Mouse (Mus musculus) heart, adult 2 months (tissue): Measurements from ENCODE around the gene Man1c1. TPM values are rescaled to one million over a fixed set of nuclear protein-coding genes. Genes with fewer than 3 reads are reported as not detected.

ENCODE experiments used
- DNase-seq, 2 experiments: peaks; one replicate each; pipeline ENCODE4 v3.0.0; 2021
- H3K27ac ChIP-seq: fragments of 200-600 bp; 2 replicates; pipeline ENCODE4 v1.8.1; 2022
- H3K27me3 ChIP-seq: fragments of 200-500 bp; 2 replicates; pipeline ENCODE4 v1.6.1; 2012; ENCODE audit warnings: mild to moderate bottlenecking, low read length, inconsistent platforms, mixed read lengths; ENCODE audit not compliant: control insufficient read depth, insufficient read depth
- H3K36me3 ChIP-seq: fragments of 200-500 bp; 2 replicates; pipeline ENCODE4 v1.6.1; 2012; ENCODE audit warnings: low read length, inconsistent platforms; ENCODE audit not compliant: control insufficient read depth, insufficient read depth
- H3K4me1 ChIP-seq: fragments of 200-500 bp; 2 replicates; pipeline ENCODE4 v1.6.1; 2011; ENCODE audit warnings: low read length; ENCODE audit not compliant: control insufficient read depth, insufficient read depth
- H3K4me3 ChIP-seq: fragments of 200-600 bp; 2 replicates; pipeline ENCODE4 v1.8.1; 2022
- H3K79me2 ChIP-seq: fragments of 200-500 bp; replicated peaks from 2 replicates; pipeline ENCODE4 v1.6.1; 2012; ENCODE audit warnings: mild to moderate bottlenecking, inconsistent platforms, low read length, moderate library complexity, mixed read lengths; ENCODE audit not compliant: control insufficient read depth, insufficient read depth
- H3K9ac ChIP-seq: fragments of 200-500 bp; 2 replicates; pipeline ENCODE4 v1.6.1; 2012; ENCODE audit warnings: low read depth, mild to moderate bottlenecking, control low read depth, inconsistent platforms, low read length, mixed read lengths
- CTCF ChIP-seq: fragments of 200-600 bp; IDR thresholded peaks from 2 replicates; pipeline ENCODE4 v1.8.1; 2022; ENCODE audit warnings: antibody characterized with exemption, mild to moderate bottlenecking, moderate library complexity
- EP300 ChIP-seq: fragments of 200-500 bp; IDR thresholded peaks from 2 replicates; pipeline ENCODE4 v1.6.1; 2011; ENCODE audit warnings: low read depth, low read length, control low read depth; ENCODE audit not compliant: insufficient read depth
- POLR2A ChIP-seq: fragments of 200-500 bp; IDR thresholded peaks from 2 replicates; pipeline ENCODE4 v1.6.1; 2011; ENCODE audit warnings: mild to moderate bottlenecking, low read depth, low read length, control low read depth; ENCODE audit not compliant: insufficient read depth
- WGBS: fragments of 180-500 bp; shearing (Covaris S2); methylation state at CpG from one replicate; pipeline ENCODE4 v1.1.7; 2018; 5-methylcytosine and 5-hydroxymethylcytosine counted together
- intact Hi-C: fragments of 180-260 bp; cut with DNase I; formaldehyde crosslinking; loops from one replicate; pipeline ENCODE4 v1.15.1; 2025
- polyA plus RNA-seq: library from polyadenylated mRNA; depleted of rRNA; stranded (reverse); fragments of >200 nt; gene quantifications from 2 replicates; pipeline ENCODE4 v1.2.3, GENCODE M21; 2012
- total RNA-seq, 2 experiments: library from RNA; stranded (reverse); gene quantifications; 2 replicates each; pipeline ENCODE4 v1.2.3; 2021

The Man1c1 gene
- total and polyA plus RNA-seq, 3 experiments, result 14.1 to 28.4 (median 24.8) TPM

GRCm38 (mm10) chr4:134560699-134561098 lies 143.4 kb downstream of the Man1c1 start:
- WGBS, result 90% methylated on average over 8 of the region's 8 CpGs
- no peak for DNase-seq
- Histone ChIP-seq H3K79me2 (no peaks in the 10 kb centered on the region), H3K9ac (no peak overlapping the region), H3K27me3 (no peaks in the 10 kb centered on the region), H3K27ac (no peak overlapping the region), H3K4me3 (no peak overlapping the region), H3K36me3 (no peaks in the 10 kb centered on the region), H3K4me1 (peaks cover 4% of the 10 kb centered on the region)
- no peak for TF ChIP-seq CTCF
- no peak for TF ChIP-seq EP300
- no peak for TF ChIP-seq POLR2A
- intact Hi-C loops, result no loop called here

GRCm38 (mm10) chr4:134559154-134559553 lies 144.9 kb downstream of the Man1c1 start:
- DNase-seq, result no peak
- H3K9ac ChIP-seq, result no peak overlapping the region
- no peaks in the 10 kb centered on the region for H3K36me3 ChIP-seq
- intact Hi-C loops, result no loop called here
- no peak overlapping the region for H3K27ac ChIP-seq
- H3K27me3 ChIP-seq, result no peaks in the 10 kb centered on the region
- WGBS, result 70% methylated on average over 7 of the region's 7 CpGs
- no peaks in the 10 kb centered on the region for H3K79me2 ChIP-seq
- H3K4me1 ChIP-seq, result peaks cover 4% of the 10 kb centered on the region
- no peak for TF ChIP-seq POLR2A
- no peak for TF ChIP-seq CTCF
- TF ChIP-seq EP300, result no peak
- H3K4me3 ChIP-seq, result no peak overlapping the region

GRCm38 (mm10) chr4:134558570-134559113 lies 145.4 kb downstream of the Man1c1 start:
- no peak overlapping the region for H3K9ac ChIP-seq
- DNase-seq, result no peak
- intact Hi-C loops, result no loop called here

GRCm38 (mm10) chr4:134557626-134558249 lies 146.4 kb downstream of the Man1c1 start:
- no peaks in the 10 kb centered on the region for H3K27me3 ChIP-seq
- intact Hi-C loops, result no loop called here
- H3K36me3 ChIP-seq, result no peaks in the 10 kb centered on the region
- H3K79me2 ChIP-seq, result no peaks in the 10 kb centered on the region
- H3K4me3 ChIP-seq, result no peak overlapping the region
- no peak for TF ChIP-seq POLR2A
- TF ChIP-seq EP300, result no peak
- TF ChIP-seq CTCF, result no peak
- peak overlapping the region; percentile 26 for H3K27ac ChIP-seq
- DNase-seq, result peak in 1 of 2 experiments; percentile 53
- H3K9ac ChIP-seq, result no peak overlapping the region
- 28% methylated on average over 16 of the region's 16 CpGs for WGBS
- H3K4me1 ChIP-seq, result peaks cover 4% of the 10 kb centered on the region

More at GRCm38 (mm10) chr4:134558570-134559113, 145.4 kb downstream of the Man1c1 start:
- Histone ChIP-seq H3K4me1 (peaks cover 4% of the 10 kb centered on the region), H3K36me3 (no peaks in the 10 kb centered on the region), H3K27ac (no peak overlapping the region; the same call in 1 of the 2 replicates), H3K4me3 (no peak overlapping the region), H3K27me3 (no peaks in the 10 kb centered on the region), H3K79me2 (no peaks in the 10 kb centered on the region)
- WGBS, result 38% methylated on average over 9 of the region's 9 CpGs
- TF ChIP-seq POLR2A (no peak), EP300 (no peak), CTCF (no peak)

GRCm38 (mm10) chr4:134555956-134556580 lies 148.0 kb downstream of the Man1c1 start:
- Histone ChIP-seq H3K4me3 (no peak overlapping the region), H3K36me3 (no peaks in the 10 kb centered on the region), H3K4me1 (peaks cover 5% of the 10 kb centered on the region), H3K27ac (no peak overlapping the region), H3K79me2 (no peaks in the 10 kb centered on the region), H3K27me3 (no peaks in the 10 kb centered on the region), H3K9ac (no peak overlapping the region)
- intact Hi-C loops, result no loop called here
- DNase-seq, result no peak
- no peak for TF ChIP-seq EP300
- peak; percentile 54 for TF ChIP-seq CTCF
- TF ChIP-seq POLR2A, result no peak
- 69% methylated on average over 8 of the region's 8 CpGs for WGBS

GRCm38 (mm10) chr4:134553631-134554030 lies 150.5 kb downstream of the Man1c1 start:
- Histone ChIP-seq H3K9ac (no peak overlapping the region), H3K79me2 (no peaks in the 10 kb centered on the region), H3K27ac (no peak overlapping the region), H3K27me3 (no peaks in the 10 kb centered on the region), H3K4me1 (peaks cover 6% of the 10 kb centered on the region), H3K4me3 (no peak overlapping the region), H3K36me3 (no peaks in the 10 kb centered on the region)
- DNase-seq, result no peak
- TF ChIP-seq POLR2A, result no peak
- TF ChIP-seq CTCF, result peak; percentile 51
- 83% methylated on average over 1 of the region's 1 CpGs for WGBS
- intact Hi-C loops, result no loop called here
